Mouse (Mus musculus) frontal cortex, postnatal 14 days (tissue): Measurements from ENCODE around the gene Acta2.
"Not testable (repeated sequence)": the region's sequence is repeated elsewhere in the genome, so short reads cannot be mapped to it uniquely, and the experiment has no call there.

ENCODE experiments used
- DNase-seq, 2 experiments: peaks; one replicate each; pipeline ENCODE4 v3.0.0; 2022; ENCODE audit warnings: low spot score in 2 of 2

Acta2 gene

GRCm38 (mm10) chr19:34220732-34221380 is 34.5 kb downstream of the Acta2 start:
- DNase-seq: no peak

GRCm38 (mm10) chr19:34219260-34219968 is 36.0 kb downstream of the Acta2 start:
- DNase-seq: no peak

- no peak for DNase-seq
Measured at GRCm38 (mm10) chr19:34217761-34218160, 37.6 kb downstream of the Acta2 start.

- DNase-seq: no peak
Measured at GRCm38 (mm10) chr19:34216956-34217355, 38.4 kb downstream of the Acta2 start.

- no peak for DNase-seq
Measured at GRCm38 (mm10) chr19:34214136-34214535, 41.3 kb downstream of the Acta2 start.

GRCm38 (mm10) chr19:34213251-34213645 is 42.1 kb downstream of the Acta2 start:
- no peak for DNase-seq

GRCm38 (mm10) chr19:34212489-34213250 is 42.7 kb downstream of the Acta2 start:
- DNase-seq: no peak

GRCm38 (mm10) chr19:34210841-34211240 is 44.5 kb downstream of the Acta2 start:
- DNase-seq: no peak

- no peak for DNase-seq
Measured at GRCm38 (mm10) chr19:34209930-34210581, 45.3 kb downstream of the Acta2 start.

- DNase-seq: no peak
Measured at GRCm38 (mm10) chr19:34209031-34209430, 46.4 kb downstream of the Acta2 start.

GRCm38 (mm10) chr19:34206760-34207440 is 48.5 kb downstream of the Acta2 start:
- DNase-seq: no peak

GRCm38 (mm10) chr19:34206128-34206527 is 49.3 kb downstream of the Acta2 start:
- DNase-seq: not testable (repeated sequence)

- no peak for DNase-seq
Measured at GRCm38 (mm10) chr19:34202668-34203067, 52.7 kb downstream of the Acta2 start.

- DNase-seq: no peak
Measured at GRCm38 (mm10) chr19:34199488-34199887, 55.9 kb downstream of the Acta2 start.

- no peak for DNase-seq
Measured at GRCm38 (mm10) chr19:34198901-34199300, 56.5 kb downstream of the Acta2 start.

GRCm38 (mm10) chr19:34198066-34198465 is 57.3 kb downstream of the Acta2 start:
- DNase-seq: no peak

GRCm38 (mm10) chr19:34195031-34195430 is 60.4 kb downstream of the Acta2 start:
- DNase-seq: no peak

GRCm38 (mm10) chr19:34194132-34194745 is 61.2 kb downstream of the Acta2 start:
- no peak for DNase-seq

- no peak for DNase-seq
Measured at GRCm38 (mm10) chr19:34193683-34194082, 61.7 kb downstream of the Acta2 start.

GRCm38 (mm10) chr19:34193149-34193548 is 62.2 kb downstream of the Acta2 start:
- DNase-seq: peak in 1 of 2 experiments; percentile 14
